18 mouse cellular contexts compared by ENCODE assay signal in the genomic region with DNA sequence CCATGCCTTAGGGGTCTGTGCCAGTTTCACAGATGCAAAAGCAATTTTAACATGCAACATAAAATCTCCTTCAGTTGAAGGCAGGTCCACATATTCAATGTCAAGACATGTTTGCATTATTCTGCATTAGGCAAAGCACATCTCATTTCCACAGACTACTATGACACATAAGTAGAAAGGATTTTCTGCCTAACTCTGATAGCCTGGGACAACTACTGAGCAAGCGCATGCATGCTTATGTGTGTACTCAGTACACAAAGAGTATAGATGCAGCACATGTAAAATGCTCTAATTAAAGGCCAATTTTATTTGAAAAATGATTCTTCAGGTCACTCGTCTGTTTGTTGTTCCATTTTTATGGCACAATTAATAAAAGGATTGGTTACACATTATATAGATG.
"Had no signal": no experiment of that assay in that cellular context is flagged by ENCODE, and none has a peak within 500 bp of the region (broad histone marks: within the 10 kb centered on the region; RNA-seq: fewer than 3 reads in every experiment).

No protein-coding gene starts in this region.

- H3K9me3 ChIP-seq: lung, embryonic 15.5 days; megakaryocyte, embryonic 14.5 days; midbrain, embryonic 13.5 days; midbrain, embryonic 15.5 days; neural tube, embryonic 12.5 days; stomach, embryonic 15.5 days had no signal

- H3K4me1 ChIP-seq: lung, embryonic 15.5 days; megakaryocyte, embryonic 14.5 days; midbrain, embryonic 13.5 days; midbrain, embryonic 15.5 days; neural tube, embryonic 12.5 days; stomach, embryonic 15.5 days had no signal

- H3K4me2 ChIP-seq: lung, embryonic 15.5 days; midbrain, embryonic 11.5 days; midbrain, embryonic 13.5 days; midbrain, embryonic 15.5 days; neural tube, embryonic 12.5 days; stomach, embryonic 15.5 days had no signal

- H3K27me3 ChIP-seq: lung, embryonic 15.5 days; megakaryocyte, embryonic 14.5 days; midbrain, embryonic 13.5 days; midbrain, embryonic 15.5 days; neural tube, embryonic 12.5 days; stomach, embryonic 15.5 days had no signal

- H3K9ac ChIP-seq: liver, postnatal 0 days; lung, embryonic 15.5 days; midbrain, embryonic 13.5 days; midbrain, embryonic 15.5 days; neural tube, embryonic 12.5 days; stomach, embryonic 15.5 days had no signal

- ATAC-seq: liver, postnatal 0 days; lung, postnatal 0 days; midbrain, embryonic 13.5 days; midbrain, embryonic 15.5 days had no signal

- H3K27ac ChIP-seq: lung, embryonic 15.5 days; macrophage; midbrain, embryonic 13.5 days; midbrain, embryonic 15.5 days; neural tube, embryonic 12.5 days; stomach, embryonic 15.5 days; stomach, postnatal 0 days had no signal

- DNase-seq: liver, postnatal 0 days; lung, adult 2 months; lung, postnatal 14 days; lung, postnatal 36 days; right cerebral cortex, postnatal 14 days; thymus, adult 2 months; thymus, postnatal 25 days; thymus, postnatal 4 days had no signal

- H3K4me3 ChIP-seq: lung, embryonic 15.5 days; megakaryocyte, embryonic 14.5 days; midbrain, embryonic 13.5 days; midbrain, embryonic 15.5 days; neural tube, embryonic 12.5 days; stomach, embryonic 15.5 days had no signal

- H3K36me3 ChIP-seq: lung, embryonic 15.5 days; midbrain, embryonic 13.5 days; midbrain, embryonic 15.5 days; neural tube, embryonic 12.5 days; stomach, embryonic 15.5 days had no signal
